Mouse (Mus musculus) midbrain, embryonic 14.5 days (tissue): ENCODE measurements around the gene Fbxl13. TPM values are rescaled to one million over a fixed set of nuclear protein-coding genes. Genes with fewer than 3 reads are reported as not detected.

ENCODE experiments used
- ATAC-seq: fragments of 200-750 bp; cut with Nextera tagmentation; 2 replicates; pipeline ENCODE4 v1.8.0; 2017; ENCODE audit warnings: moderate number of reproducible peaks, moderate library complexity; ENCODE audit not compliant: low FRiP score, low TSS enrichment
- DNase-seq: peaks from one replicate; pipeline ENCODE4 v3.0.0-alpha.2; 2015
- H3K27ac ChIP-seq: fragments of 300-500 bp; sonication (generic); replicated peaks from 2 replicates; pipeline ENCODE4 v1.5.1; 2014; ENCODE audit warnings: mild to moderate bottlenecking, low read depth, low read length, moderate library complexity
- H3K27me3 ChIP-seq: fragments of 300-500 bp; sonication (generic); 2 replicates; pipeline ENCODE4 v1.6.1; 2014; ENCODE audit warnings: low read length, control low read depth, mixed read lengths; ENCODE audit not compliant: control insufficient read depth, insufficient read depth
- H3K36me3 ChIP-seq: fragments of 300-500 bp; sonication (generic); 2 replicates; pipeline ENCODE4 v1.6.1; 2014; ENCODE audit warnings: low read length, control low read depth; ENCODE audit not compliant: control insufficient read depth, insufficient read depth
- H3K4me1 ChIP-seq: fragments of 300-500 bp; sonication (generic); 2 replicates; pipeline ENCODE4 v1.6.1; 2014; ENCODE audit warnings: mild to moderate bottlenecking, antibody characterized with exemption, low read length, control low read depth; ENCODE audit not compliant: control insufficient read depth, insufficient read depth
- H3K4me2 ChIP-seq: fragments of 300-500 bp; sonication (generic); 2 replicates; pipeline ENCODE4 v1.6.1; 2014; ENCODE audit warnings: mild to moderate bottlenecking, low read length, moderate library complexity
- H3K4me3 ChIP-seq: fragments of 300-500 bp; sonication (generic); replicated peaks from 2 replicates; pipeline ENCODE4 v1.5.1; 2014; ENCODE audit warnings: low read depth, low read length
- H3K9ac ChIP-seq: fragments of 300-500 bp; sonication (generic); replicated peaks from 2 replicates; pipeline ENCODE4 v1.6.1; 2014; ENCODE audit warnings: mild to moderate bottlenecking, low read length, moderate library complexity
- H3K9me3 ChIP-seq: fragments of 300-500 bp; sonication (generic); 2 replicates; pipeline ENCODE4 v1.6.1; 2016; ENCODE audit warnings: low read length, control low read depth, mixed read lengths; ENCODE audit not compliant: control insufficient read depth
- WGBS: fragments of 180-500 bp; shearing (Covaris S2); extraction: QIAGEN DNeasy Blood & Tissue Kit; methylation state at CpG from one replicate; pipeline ENCODE4 v1.1.7; 2014; 5-methylcytosine and 5-hydroxymethylcytosine counted together
- polyA plus RNA-seq: library from polyadenylated mRNA; unstranded; fragments of >200 nt; fragmentation: Nextera tagmentation; extraction: Ambion mirVana; gene quantifications from 2 replicates; pipeline ENCODE4 v1.2.1, GENCODE M21; 2014

The Fbxl13 gene
- polyA plus RNA-seq, 1 experiment from 2014 or later: 0.09 TPM

GRCm38 (mm10) chr5:21667191-21668137 lies 22.0 kb upstream of the Fbxl13 start:
- Histone ChIP-seq H3K4me3 (no peak overlapping the region), H3K4me1 (no peaks in the 10 kb centered on the region), H3K27ac (no peak overlapping the region), H3K36me3 (peaks cover 24% of the 10 kb centered on the region), H3K9ac (no peak overlapping the region), H3K9me3 (no peaks in the 10 kb centered on the region), H3K4me2 (no peak overlapping the region), H3K27me3 (no peaks in the 10 kb centered on the region)
- ATAC-seq (no peak), DNase-seq (no peak)
- WGBS: 57% methylated on average over 8 of the region's 8 CpGs

GRCm38 (mm10) chr5:21663081-21663480 lies 17.6 kb upstream of the Fbxl13 start:
- no peak for ATAC-seq
- DNase-seq: no peak

GRCm38 (mm10) chr5:21660850-21661249 lies 15.4 kb upstream of the Fbxl13 start:
- DNase-seq (no peak), ATAC-seq (no peak)
- no peaks in the 10 kb centered on the region for H3K4me1 ChIP-seq
- H3K9ac ChIP-seq: no peak overlapping the region
- H3K27me3 ChIP-seq: no peaks in the 10 kb centered on the region
- 87% methylated on average over 6 of the region's 6 CpGs for WGBS
- H3K9me3 ChIP-seq: no peaks in the 10 kb centered on the region
- H3K27ac ChIP-seq: no peak overlapping the region
- H3K36me3 ChIP-seq: peaks cover 82% of the 10 kb centered on the region
- H3K4me3 ChIP-seq: no peak overlapping the region
- H3K4me2 ChIP-seq: no peak overlapping the region

More at GRCm38 (mm10) chr5:21663081-21663480, 17.6 kb upstream of the Fbxl13 start:
- H3K36me3 ChIP-seq: peaks cover 65% of the 10 kb centered on the region
- no peak overlapping the region for H3K4me2 ChIP-seq
- H3K4me3 ChIP-seq: no peak overlapping the region
- WGBS: 96% methylated on average over 11 of the region's 11 CpGs
- no peaks in the 10 kb centered on the region for H3K27me3 ChIP-seq
- H3K27ac ChIP-seq: no peak overlapping the region
- no peaks in the 10 kb centered on the region for H3K4me1 ChIP-seq
- no peaks in the 10 kb centered on the region for H3K9me3 ChIP-seq
- no peak overlapping the region for H3K9ac ChIP-seq

- Histone ChIP-seq H3K36me3 (peaks cover 76% of the 10 kb centered on the region), H3K4me2 (no peak overlapping the region), H3K27me3 (no peaks in the 10 kb centered on the region), H3K4me3 (no peak overlapping the region), H3K9me3 (no peaks in the 10 kb centered on the region), H3K27ac (no peak overlapping the region), H3K4me1 (no peaks in the 10 kb centered on the region), H3K9ac (no peak overlapping the region)
- ATAC-seq (peak; percentile 48; the same call in 1 of the 2 replicates), DNase-seq (peak; percentile 83)
- 55% methylated on average over 11 of the region's 11 CpGs for WGBS
Measured at GRCm38 (mm10) chr5:21658623-21659395, 13.4 kb upstream of the Fbxl13 start.

GRCm38 (mm10) chr5:21658038-21658437 lies 12.6 kb upstream of the Fbxl13 start:
- Histone ChIP-seq H3K9ac (no peak overlapping the region), H3K9me3 (no peaks in the 10 kb centered on the region), H3K27ac (no peak overlapping the region), H3K4me1 (no peaks in the 10 kb centered on the region), H3K36me3 (peaks cover 76% of the 10 kb centered on the region), H3K4me2 (no peak overlapping the region), H3K4me3 (no peak overlapping the region), H3K27me3 (no peaks in the 10 kb centered on the region)
- no peak for DNase-seq
- WGBS: 88% methylated on average over 6 of the region's 6 CpGs
- ATAC-seq: no peak

GRCm38 (mm10) chr5:21656912-21657311 lies 11.5 kb upstream of the Fbxl13 start:
- Histone ChIP-seq H3K9ac (no peak overlapping the region), H3K27ac (no peak overlapping the region), H3K9me3 (no peaks in the 10 kb centered on the region), H3K4me3 (no peak overlapping the region), H3K27me3 (no peaks in the 10 kb centered on the region), H3K4me1 (no peaks in the 10 kb centered on the region), H3K4me2 (no peak overlapping the region), H3K36me3 (peaks cover 81% of the 10 kb centered on the region)
- no peak for DNase-seq
- 93% methylated on average over 9 of the region's 9 CpGs for WGBS
- no peak for ATAC-seq

GRCm38 (mm10) chr5:21651885-21652612 lies 6.6 kb upstream of the Fbxl13 start:
- Histone ChIP-seq H3K4me1 (peaks cover 5% of the 10 kb centered on the region), H3K4me2 (no peak overlapping the region), H3K36me3 (peaks cover 73% of the 10 kb centered on the region), H3K9me3 (no peaks in the 10 kb centered on the region), H3K27ac (no peak overlapping the region), H3K4me3 (no peak overlapping the region), H3K27me3 (no peaks in the 10 kb centered on the region), H3K9ac (no peak overlapping the region)
- ATAC-seq (no peak), DNase-seq (no peak)
- 90% methylated on average over 7 of the region's 7 CpGs for WGBS

- whole genome bisulfite sequencing: 89% methylated on average over 2 of the region's 2 CpGs
- no peak for ATAC-seq
- Histone ChIP-seq H3K27me3 (no peaks in the 10 kb centered on the region), H3K4me1 (peaks cover 5% of the 10 kb centered on the region), H3K9me3 (no peaks in the 10 kb centered on the region), H3K4me2 (no peak overlapping the region), H3K4me3 (no peak overlapping the region), H3K27ac (no peak overlapping the region), H3K9ac (no peak overlapping the region), H3K36me3 (peaks cover 66% of the 10 kb centered on the region)
- no peak for DNase-seq
Measured at GRCm38 (mm10) chr5:21650736-21651135, 5.3 kb upstream of the Fbxl13 start.
